Mouse (Mus musculus) myocyte (in vitro differentiated cells): ENCODE data around the gene Hs2st1.

Experiments used
- E2F4 ChIP-seq: IDR thresholded peaks from one replicate; pipeline ENCODE4 v1.6.1; 2011; ENCODE audit warnings: mild to moderate bottlenecking, control low read depth, moderate library complexity; ENCODE audit not compliant: insufficient read depth
- MAX ChIP-seq: IDR thresholded peaks from one replicate; pipeline ENCODE4 v1.6.1; 2011; ENCODE audit warnings: low read depth, mild to moderate bottlenecking, control low read depth
- MYOG ChIP-seq, 3 experiments: IDR thresholded peaks; one replicate each; pipeline ENCODE4 v1.6.1; 2011; ENCODE audit warnings: control low read depth in 2 of 3, low read depth in 2 of 3, mild to moderate bottlenecking in 2 of 3; ENCODE audit not compliant: insufficient read length in 2 of 3, control insufficient read depth in 1 of 3, insufficient read depth in 1 of 3
- POLR2A ChIP-seq: IDR thresholded peaks from one replicate; pipeline ENCODE4 v1.6.1; 2011; ENCODE audit warnings: low read depth, mild to moderate bottlenecking, control low read depth, moderate library complexity; ENCODE audit not compliant: insufficient read length
- POLR2AphosphoS2 ChIP-seq: IDR thresholded peaks from one replicate; pipeline ENCODE4 v1.6.1; 2011; ENCODE audit warnings: low read depth, control low read depth; ENCODE audit not compliant: insufficient read length
- SRF ChIP-seq: IDR thresholded peaks from one replicate; pipeline ENCODE4 v1.6.1; 2011; ENCODE audit warnings: low read depth; ENCODE audit not compliant: control insufficient read depth, insufficient read length
- TCF12 ChIP-seq: IDR thresholded peaks from one replicate; pipeline ENCODE4 v1.6.1; 2011; ENCODE audit warnings: mild to moderate bottlenecking, control low read depth; ENCODE audit not compliant: poor library complexity, insufficient read depth, severe bottlenecking
- USF1 ChIP-seq: IDR thresholded peaks from one replicate; pipeline ENCODE4 v1.6.1; 2011; ENCODE audit warnings: low read depth, mild to moderate bottlenecking, control low read depth, moderate library complexity

DNA sequence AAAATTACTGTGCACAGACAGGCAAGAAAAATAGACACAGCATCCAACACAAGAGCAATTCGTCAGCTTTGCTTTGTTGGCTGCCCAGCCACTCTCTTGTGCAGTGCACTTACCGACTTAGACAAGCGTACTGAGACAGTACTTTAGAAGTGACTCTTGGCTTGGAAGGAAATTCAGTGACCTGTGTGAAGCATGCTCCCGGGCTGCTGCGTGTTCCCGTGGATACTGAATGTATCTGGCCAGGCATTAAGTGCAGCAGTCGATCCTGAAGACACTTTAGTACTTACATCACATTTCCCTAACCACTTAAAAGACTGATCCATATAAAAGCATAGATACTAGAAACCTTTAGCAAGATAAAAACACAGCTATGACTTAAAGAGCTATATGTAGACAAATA, 68.1 kb downstream of the Hs2st1 start:
- TF ChIP-seq POLR2A (no peak), USF1 (no peak), TCF12 (no peak), POLR2AphosphoS2 (no peak), E2F4 (no peak), SRF (no peak), MAX (no peak), MYOG (IDR thresholded peaks at IDR 0.05; ENCODE audit: control insufficient read depth in 1 of 3, insufficient read depth in 1 of 3, insufficient read length in 2 of 3, low read depth in 2 of 3) (no peak)
